Comparison of ENCODE assay signal across 8 mouse cellular contexts in genomic region chr12:25092027-25092704, GRCm38 (mm10). TPM values are rescaled to one million over a fixed set of nuclear protein-coding genes. Genes with fewer than 3 reads are reported as not detected.
DNase-seq lines count a peak whose midpoint lies in the region; ATAC-seq lines count a peak whose summit lies in the region.

No protein-coding gene starts in this region.

- 6% methylated on average over 25 of the region's 25 CpGs for WGBS in embryonic facial prominence, embryonic 15.5 days
- WGBS in heart, embryonic 12.5 days, result 8% methylated on average over 25 of the region's 25 CpGs
- 5% methylated on average over 25 of the region's 25 CpGs for WGBS in kidney, embryonic 16.5 days
- 7% methylated on average over 25 of the region's 25 CpGs for WGBS in liver, embryonic 11.5 days
- WGBS in stomach, embryonic 14.5 days, result 5% methylated on average over 25 of the region's 25 CpGs

- H3K27me3 ChIP-seq in embryonic facial prominence, embryonic 15.5 days, result no peaks in the 10 kb centered on the region
- H3K27me3 ChIP-seq in heart, embryonic 12.5 days (replicated peaks), result no peaks in the 10 kb centered on the region
- no peaks in the 10 kb centered on the region for H3K27me3 ChIP-seq in kidney, embryonic 16.5 days (ENCODE audit: insufficient read depth, low read length)
- peaks cover 38% of the 10 kb centered on the region for H3K27me3 ChIP-seq in liver, embryonic 11.5 days (replicated peaks; ENCODE audit: control insufficient read depth, insufficient read depth, low read length)
- no peaks in the 10 kb centered on the region for H3K27me3 ChIP-seq in stomach, embryonic 14.5 days (ENCODE audit: control insufficient read depth, insufficient read depth, low read length)

- no peaks in the 10 kb centered on the region for H3K36me3 ChIP-seq in embryonic facial prominence, embryonic 15.5 days
- 0 out of 2 replicates have a peak, but pooled peaks cover 2% of the 10 kb centered on the region for H3K36me3 ChIP-seq in heart, embryonic 12.5 days
- H3K36me3 ChIP-seq in kidney, embryonic 16.5 days (ENCODE audit: insufficient read depth, low read length), result no peaks in the 10 kb centered on the region
- H3K36me3 ChIP-seq in liver, embryonic 11.5 days (ENCODE audit: control insufficient read depth, insufficient read depth, low read length), result no peaks in the 10 kb centered on the region
- no peaks in the 10 kb centered on the region for H3K36me3 ChIP-seq in stomach, embryonic 14.5 days (ENCODE audit: control insufficient read depth, insufficient read depth, low read length)

- H3K4me1 ChIP-seq in embryonic facial prominence, embryonic 15.5 days, result peaks cover 21% of the 10 kb centered on the region
- peaks cover 41% of the 10 kb centered on the region for H3K4me1 ChIP-seq in heart, embryonic 12.5 days (replicated peaks)
- H3K4me1 ChIP-seq in kidney, embryonic 16.5 days (ENCODE audit: insufficient read depth, low read length), result peaks cover 29% of the 10 kb centered on the region
- no peaks in the 10 kb centered on the region; the same call in 1 of the 2 replicates for H3K4me1 ChIP-seq in liver, embryonic 11.5 days (replicated peaks; ENCODE audit: control insufficient read depth, insufficient read depth, low read length)
- peaks cover 19% of the 10 kb centered on the region; the same call in 1 of the 2 replicates for H3K4me1 ChIP-seq in stomach, embryonic 14.5 days (ENCODE audit: control insufficient read depth, insufficient read depth, low read length)

- no peaks in the 10 kb centered on the region for H3K9me3 ChIP-seq in embryonic facial prominence, embryonic 15.5 days (replicated peaks)
- no peaks in the 10 kb centered on the region for H3K9me3 ChIP-seq in heart, embryonic 12.5 days (replicated peaks)
- no peaks in the 10 kb centered on the region for H3K9me3 ChIP-seq in kidney, embryonic 16.5 days (ENCODE audit: low read length)
- H3K9me3 ChIP-seq in liver, embryonic 11.5 days (ENCODE audit: control insufficient read depth, low read length), result no peaks in the 10 kb centered on the region
- no peaks in the 10 kb centered on the region for H3K9me3 ChIP-seq in stomach, embryonic 14.5 days (ENCODE audit: control insufficient read depth, low read depth, low read length)

- peak; percentile 87 for DNase-seq in 3T3-L1 (ENCODE audit: low read depth, low spot score)
- peak; percentile 82 to 88 for DNase-seq in adrenal gland, postnatal 4 days (ENCODE audit: low spot score in 2 of 2)
- DNase-seq in liver, embryonic 11.5 days (ENCODE audit: low spot score), result peak; percentile 85
- peak; percentile 91 for DNase-seq in naive thymus-derived CD4-positive, alpha-beta T cell, adult 2 months (ENCODE audit: low read depth)

- H3K27ac ChIP-seq in embryonic facial prominence, embryonic 15.5 days (replicated peaks), result peak overlapping the region; percentile 13; the same call in 1 of the 2 replicates
- peak overlapping the region; percentile 79 for H3K27ac ChIP-seq in heart, embryonic 12.5 days (ENCODE audit: poor library complexity, severe bottlenecking)
- H3K27ac ChIP-seq in kidney, embryonic 16.5 days (ENCODE audit: low read length), result peak overlapping the region; percentile 89
- 0 out of 2 replicates have a peak overlapping the region, but pooled peaks have one; percentile 9 for H3K27ac ChIP-seq in liver, embryonic 11.5 days (ENCODE audit: low read depth, low read length)
- peak overlapping the region; percentile 55; the same call in 1 of the 2 replicates for H3K27ac ChIP-seq in stomach, embryonic 14.5 days (ENCODE audit: low read length)

- 0 out of 2 replicates have a peak, but pooled peaks have one; percentile 21 for ATAC-seq in embryonic facial prominence, embryonic 15.5 days (ENCODE audit: insufficient number of reproducible peaks, low FRiP score, low TSS enrichment, low read depth)
- ATAC-seq in heart, embryonic 12.5 days (ENCODE audit: insufficient number of reproducible peaks, low FRiP score), result peak; percentile 67
- peak; percentile 37 for ATAC-seq in kidney, embryonic 16.5 days (ENCODE audit: low FRiP score, low TSS enrichment)
- peak; percentile 63 for ATAC-seq in liver, embryonic 11.5 days (replicated peaks; ENCODE audit: low FRiP score)
- ATAC-seq in stomach, embryonic 14.5 days (ENCODE audit: insufficient number of reproducible peaks, insufficient read depth, low FRiP score, low read depth), result peak; percentile 54; the same call in 1 of the 2 replicates

- H3K4me2 ChIP-seq in embryonic facial prominence, embryonic 15.5 days (replicated peaks), result peak overlapping the region; percentile 57
- H3K4me2 ChIP-seq in heart, embryonic 12.5 days, result peak overlapping the region; percentile 68
- peak overlapping the region; percentile 82 for H3K4me2 ChIP-seq in kidney, embryonic 16.5 days (replicated peaks; ENCODE audit: low read depth, low read length)
- H3K4me2 ChIP-seq in liver, embryonic 11.5 days, result peak overlapping the region; percentile 67
- H3K4me2 ChIP-seq in stomach, embryonic 14.5 days (replicated peaks; ENCODE audit: low read depth, low read length), result peak overlapping the region; percentile 66

- H3K4me3 ChIP-seq in embryonic facial prominence, embryonic 15.5 days (replicated peaks), result peak overlapping the region; percentile 39
- H3K4me3 ChIP-seq in heart, embryonic 12.5 days, result peak overlapping the region; percentile 58
- H3K4me3 ChIP-seq in kidney, embryonic 16.5 days (ENCODE audit: low read length), result peak overlapping the region; percentile 59
- peak overlapping the region; percentile 46 for H3K4me3 ChIP-seq in liver, embryonic 11.5 days (ENCODE audit: low read depth, low read length)
- H3K4me3 ChIP-seq in stomach, embryonic 14.5 days (ENCODE audit: low read depth, low read length), result peak overlapping the region; percentile 56

- no peak overlapping the region for H3K9ac ChIP-seq in embryonic facial prominence, embryonic 15.5 days
- H3K9ac ChIP-seq in heart, embryonic 12.5 days, result peak overlapping the region; percentile 83
- H3K9ac ChIP-seq in kidney, embryonic 16.5 days (replicated peaks; ENCODE audit: low read length), result peak overlapping the region; percentile 74; the same call in 1 of the 2 replicates
- no peak overlapping the region for H3K9ac ChIP-seq in liver, embryonic 11.5 days (ENCODE audit: low read depth, low read length)
- H3K9ac ChIP-seq in stomach, embryonic 14.5 days (replicated peaks; ENCODE audit: low read depth, low read length), result no peak overlapping the region

RNA-seq across cellular contexts. Expression of gene Id2, which starts 4.8 kb away (rescaled TPM):
- total RNA-seq in adrenal gland, postnatal 4 days (2021), result 100 to 1,000 TPM; 463 to 511 TPM
- polyA plus RNA-seq in embryonic facial prominence, embryonic 15.5 days (2015; fragmentation: Nextera tagmentation; extraction: Ambion mirVana), result 295 and 296 TPM in 2 replicates
- 433 and 441 TPM in 2 replicates for polyA plus RNA-seq in heart, embryonic 12.5 days (2016; fragmentation: Nextera tagmentation; extraction: Ambion mirVana)
- polyA plus RNA-seq in kidney, embryonic 16.5 days (2015; fragmentation: Nextera tagmentation; extraction: Ambion mirVana), result 474 and 534 TPM in 2 replicates
- 227 and 228 TPM in 2 replicates for polyA plus RNA-seq in liver, embryonic 11.5 days (2014; fragmentation: Nextera tagmentation; extraction: Ambion mirVana)
- polyA plus RNA-seq in stomach, embryonic 14.5 days (2014; fragmentation: Nextera tagmentation; extraction: Ambion mirVana), result 441 and 450 TPM in 2 replicates

Comparison
In these comparisons a context has a peak if more than half of its experiments do, and no peak if none do; other contexts are left out.
1. Peak in every context shown above with its lines: DNase-seq, ATAC-seq, H3K4me3 ChIP-seq and H3K27ac ChIP-seq.
2. H3K27ac ChIP-seq: peak in every context shown above with its lines; median percentile 89 in kidney, embryonic 16.5 days; 79 in heart, embryonic 12.5 days; 55 in stomach, embryonic 14.5 days; 13 in embryonic facial prominence, embryonic 15.5 days; 9 in liver, embryonic 11.5 days.
3. H3K9ac ChIP-seq: peak in heart, embryonic 12.5 days (single experiment) and kidney, embryonic 16.5 days (single experiment); none in embryonic facial prominence, embryonic 15.5 days (single experiment), liver, embryonic 11.5 days (single experiment) and stomach, embryonic 14.5 days (single experiment).